Mouse (Mus musculus) mouse trophoblast stem cell (cell line): ENCODE measurements around the gene Xpr1.

ENCODE experiments used
- in situ Hi-C, 2 experiments: fragments of 300-500 bp; cut with MseI, MboI; formaldehyde crosslinking; loops; 2 replicates in 1 of 2; 3 replicates in 1 of 2; pipeline ENCODE4 v1.15.1; 2025

Xpr1 gene

DNA sequence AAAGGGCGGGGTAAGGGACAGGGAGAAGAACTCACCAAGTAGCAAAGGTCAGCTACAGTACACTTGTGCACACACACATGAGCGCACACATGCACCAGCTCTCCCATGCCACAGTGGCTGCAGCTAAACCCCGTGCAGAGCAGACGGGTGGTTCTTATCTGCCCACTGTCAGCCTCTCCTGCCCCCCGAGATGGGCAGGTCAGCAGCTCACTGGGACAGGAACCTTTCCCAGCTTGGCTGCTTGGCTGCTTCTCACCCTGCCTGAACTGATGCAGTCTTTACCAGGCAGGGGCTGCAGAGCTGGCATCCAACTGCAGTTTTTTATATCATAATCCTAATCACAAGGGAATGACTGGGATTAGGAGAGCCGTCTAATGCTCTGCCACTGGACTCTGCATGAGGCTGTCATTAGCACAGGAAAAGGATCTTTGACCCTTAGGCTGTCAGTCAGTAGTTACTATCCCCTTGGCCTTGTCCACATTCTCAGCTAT lies 164.5 kb downstream of the Xpr1 start:
- in situ Hi-C loops, result no loop called here

- in situ Hi-C loops, result no loop called here
These were observed 165.6 kb downstream of the Xpr1 start for GRCm38 (mm10) chr1:155251596-155251995.

DNA sequence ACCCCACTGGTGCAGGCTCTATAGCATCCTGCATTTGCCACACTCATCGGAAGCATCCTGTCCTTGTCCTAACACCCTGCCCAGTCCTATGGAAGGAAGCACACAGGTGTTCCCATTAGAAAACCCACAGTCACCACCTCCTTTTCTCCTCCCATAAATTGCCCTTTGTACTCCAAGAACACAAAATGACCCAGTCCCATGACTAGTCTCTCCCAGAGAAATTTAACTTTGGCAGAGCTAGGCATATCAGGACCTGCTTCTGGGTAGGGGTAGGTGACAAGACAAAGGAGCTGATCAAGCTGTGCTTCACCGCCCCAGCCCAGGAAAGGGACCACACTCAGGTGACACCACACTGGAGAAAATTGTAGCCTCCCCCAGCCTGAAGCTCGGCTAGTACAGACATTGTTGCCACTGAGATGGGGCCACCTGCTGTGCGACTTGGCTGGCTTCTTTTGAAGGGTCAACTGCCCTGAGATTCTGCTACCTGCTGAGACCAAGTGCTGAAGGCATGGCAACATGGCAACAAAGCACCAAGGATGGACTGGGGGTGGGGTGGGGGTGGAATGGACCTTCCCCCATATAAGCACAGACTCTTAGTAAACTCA lies 166.6 kb downstream of the Xpr1 start:
- in situ Hi-C loops, result no loop called here

DNA sequence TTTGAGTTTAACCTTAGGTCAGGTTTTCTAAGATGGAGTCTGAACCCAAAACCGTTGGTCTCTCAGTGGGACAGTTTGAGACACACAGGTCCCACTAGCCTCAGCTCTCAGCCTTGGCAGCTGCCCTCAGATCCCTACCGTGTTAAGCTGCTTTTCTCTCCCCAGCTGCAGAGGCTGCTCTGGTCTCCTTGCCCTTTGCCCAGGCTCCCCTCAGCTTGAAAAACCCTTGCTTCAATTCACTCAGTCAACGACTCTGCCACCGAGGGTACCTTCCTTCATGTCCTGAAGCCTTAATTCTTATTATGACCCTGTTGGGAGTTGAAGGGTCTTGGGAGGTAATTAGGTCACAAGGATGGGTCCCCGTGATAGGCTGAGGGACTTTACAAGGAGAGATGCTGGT lies 167.3 kb downstream of the Xpr1 start:
- in situ Hi-C loops, result no loop called here

DNA sequence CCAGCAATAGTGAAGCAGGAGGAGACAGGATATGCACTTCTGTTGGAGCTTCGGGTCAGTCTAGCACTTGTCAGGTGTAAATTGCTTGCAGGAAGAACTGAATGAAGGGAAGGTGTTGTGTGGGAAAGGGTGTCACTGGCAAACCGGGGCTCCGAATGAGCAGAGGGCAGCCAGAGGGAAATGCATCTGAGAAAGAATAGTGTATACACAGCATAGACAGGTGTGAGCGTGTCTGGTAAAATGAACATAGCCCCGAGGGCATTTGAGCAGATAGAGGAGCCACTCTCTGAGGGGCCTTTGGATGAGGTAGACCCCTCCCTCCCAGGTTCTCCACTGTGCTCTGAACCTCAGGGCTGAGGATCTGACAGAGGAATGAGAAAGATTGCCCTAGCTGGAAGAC lies 169.2 kb downstream of the Xpr1 start:
- in situ Hi-C loops, result no loop called here

- in situ Hi-C loops, result no loop called here
These were observed 169.8 kb downstream of the Xpr1 start for GRCm38 (mm10) chr1:155247441-155247840.

DNA sequence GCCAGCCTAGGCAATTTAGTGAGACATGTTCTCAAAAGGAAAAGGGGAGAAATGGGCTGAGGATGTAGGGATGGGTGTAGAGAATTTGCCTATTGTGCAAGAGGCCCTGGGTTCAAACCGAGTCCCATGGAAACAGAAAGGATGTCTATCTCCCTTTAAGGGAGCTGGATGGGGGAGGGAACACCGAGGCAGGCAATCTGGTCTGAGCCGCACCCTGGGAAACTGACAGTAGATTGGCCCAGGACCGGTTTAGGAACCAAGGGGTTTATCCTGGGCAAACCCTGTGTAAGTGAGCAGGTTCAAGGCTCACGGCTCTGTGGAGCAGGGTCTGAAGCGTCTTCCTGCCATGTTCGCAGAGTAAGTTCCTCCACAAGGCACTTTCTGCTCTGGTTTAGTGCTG lies 171.7 kb downstream of the Xpr1 start:
- in situ Hi-C loops, result no loop called here

- in situ Hi-C loops, result no loop called here
These were observed 172.4 kb downstream of the Xpr1 start for GRCm38 (mm10) chr1:155244771-155245211.

GRCm38 (mm10) chr1:155243797-155244770 lies 173.1 kb downstream of the Xpr1 start, which contains the start of gene BC034090:
Gene BC034090 (minus strand): TSS chr1:155244444.
- in situ Hi-C loops, result no loop called here

DNA sequence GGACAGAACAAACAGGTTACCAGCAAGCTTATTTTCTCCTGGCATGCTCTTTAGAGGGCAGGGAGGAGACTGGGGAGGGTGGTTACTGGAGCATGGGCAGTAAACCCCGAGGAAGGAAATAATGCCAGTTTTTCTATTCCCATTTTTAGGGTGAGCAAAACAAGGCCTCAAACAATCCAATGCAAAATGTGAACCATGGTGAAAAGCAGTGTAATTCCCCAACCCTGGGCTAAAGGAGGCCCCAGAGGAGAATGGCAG lies 174.8 kb downstream of the Xpr1 start:
- in situ Hi-C loops, result no loop called here

DNA sequence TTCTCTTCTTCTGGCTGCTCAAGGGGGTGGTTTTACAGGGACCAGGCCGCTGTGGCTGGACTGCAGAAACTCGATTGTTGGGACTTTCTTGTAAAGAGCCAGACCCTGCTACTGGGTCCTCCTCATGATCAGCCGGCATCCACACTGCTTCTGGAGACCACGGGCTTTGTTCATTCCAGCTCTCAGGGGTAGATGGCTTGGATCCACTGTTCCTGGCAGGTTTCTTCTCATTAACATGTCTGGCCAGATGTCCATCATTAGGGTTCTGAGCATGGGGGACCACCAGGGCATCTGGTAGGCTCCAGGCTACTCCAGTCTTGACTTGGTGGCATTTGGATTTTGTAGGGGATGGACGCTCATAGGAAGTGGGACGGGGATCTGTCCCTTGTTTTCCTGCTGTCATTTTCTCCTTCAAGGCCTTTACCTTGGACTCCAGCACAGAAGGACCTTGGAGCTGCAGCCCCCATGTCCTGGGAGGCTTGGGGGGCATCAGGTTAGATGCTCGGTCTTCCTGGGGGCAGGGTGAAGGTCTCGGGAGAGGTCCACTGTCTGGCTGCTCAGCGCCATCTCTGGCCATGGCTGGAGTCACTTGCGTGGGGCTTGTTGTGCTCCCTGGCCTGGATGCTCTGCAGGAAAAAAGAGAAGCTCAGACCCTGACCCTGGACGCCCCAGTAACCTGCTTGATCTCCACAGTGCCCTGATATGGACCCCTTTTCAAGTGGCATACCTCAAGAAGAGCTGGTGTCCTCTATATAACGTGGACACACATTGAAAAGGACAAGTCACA lies 175.3 kb downstream of the Xpr1 start:
- in situ Hi-C loops, result no loop called here

DNA sequence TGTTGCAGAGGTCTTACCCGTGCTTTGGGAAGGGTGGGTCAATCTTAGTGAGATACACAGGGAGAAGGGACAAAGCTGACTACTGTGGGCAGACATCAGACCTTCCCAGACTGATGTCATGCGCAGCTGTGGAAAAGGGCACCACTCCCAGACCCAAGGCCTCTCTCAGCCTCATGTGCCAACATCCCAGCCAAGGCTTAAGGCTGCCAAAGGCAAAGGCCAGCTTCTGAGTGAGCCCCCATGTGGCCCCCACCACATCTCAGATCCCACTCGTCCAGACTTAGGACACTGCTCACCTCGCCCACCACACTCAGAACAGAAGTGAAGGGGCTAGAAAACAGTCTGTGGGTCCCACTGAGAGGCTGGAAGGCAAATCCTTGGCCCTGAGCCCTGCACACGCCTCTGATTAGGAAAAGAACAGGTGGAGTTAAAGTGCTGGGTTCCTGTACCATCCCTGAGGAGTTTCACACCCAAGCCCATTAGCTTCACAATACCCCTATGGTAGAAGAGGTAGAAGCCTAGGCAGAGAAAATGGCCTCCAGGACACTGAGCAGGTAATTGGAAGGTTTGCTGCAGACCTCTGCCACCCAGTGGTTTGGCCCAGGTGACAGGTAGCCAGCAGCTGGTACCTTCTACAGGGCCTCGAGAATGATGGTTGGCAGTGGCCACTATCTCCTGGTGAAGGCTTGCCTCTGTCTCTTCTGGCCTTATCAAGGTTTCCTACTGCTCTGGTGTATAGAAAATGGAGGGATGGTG lies 177.1 kb downstream of the Xpr1 start:
- in situ Hi-C loops, result no loop called here

- in situ Hi-C loops, result no loop called here
These were observed 178.0 kb downstream of the Xpr1 start for GRCm38 (mm10) chr1:155239169-155239568.

DNA sequence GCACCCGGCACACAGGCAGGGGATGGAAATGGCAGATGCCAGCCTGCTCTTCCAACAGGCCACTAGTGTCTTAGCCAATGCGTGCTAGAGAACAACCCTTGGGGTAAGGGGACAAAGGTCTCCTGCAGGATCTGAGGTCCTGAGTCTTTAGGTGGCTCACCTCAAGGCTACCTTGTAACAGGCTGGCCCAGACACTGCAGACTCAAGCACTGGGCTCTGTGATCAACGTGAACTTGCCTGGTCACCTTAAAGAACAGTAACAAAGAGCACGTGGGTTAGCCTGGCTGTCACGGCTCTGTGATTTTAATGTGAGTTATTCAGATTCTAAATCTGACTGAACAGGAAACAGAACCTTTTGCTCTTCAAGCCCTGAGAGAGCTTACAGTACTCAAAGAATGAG lies 179.1 kb downstream of the Xpr1 start:
- in situ Hi-C loops, result no loop called here

GRCm38 (mm10) chr1:155237390-155237789 lies 179.8 kb downstream of the Xpr1 start:
- in situ Hi-C loops, result no loop called here

DNA sequence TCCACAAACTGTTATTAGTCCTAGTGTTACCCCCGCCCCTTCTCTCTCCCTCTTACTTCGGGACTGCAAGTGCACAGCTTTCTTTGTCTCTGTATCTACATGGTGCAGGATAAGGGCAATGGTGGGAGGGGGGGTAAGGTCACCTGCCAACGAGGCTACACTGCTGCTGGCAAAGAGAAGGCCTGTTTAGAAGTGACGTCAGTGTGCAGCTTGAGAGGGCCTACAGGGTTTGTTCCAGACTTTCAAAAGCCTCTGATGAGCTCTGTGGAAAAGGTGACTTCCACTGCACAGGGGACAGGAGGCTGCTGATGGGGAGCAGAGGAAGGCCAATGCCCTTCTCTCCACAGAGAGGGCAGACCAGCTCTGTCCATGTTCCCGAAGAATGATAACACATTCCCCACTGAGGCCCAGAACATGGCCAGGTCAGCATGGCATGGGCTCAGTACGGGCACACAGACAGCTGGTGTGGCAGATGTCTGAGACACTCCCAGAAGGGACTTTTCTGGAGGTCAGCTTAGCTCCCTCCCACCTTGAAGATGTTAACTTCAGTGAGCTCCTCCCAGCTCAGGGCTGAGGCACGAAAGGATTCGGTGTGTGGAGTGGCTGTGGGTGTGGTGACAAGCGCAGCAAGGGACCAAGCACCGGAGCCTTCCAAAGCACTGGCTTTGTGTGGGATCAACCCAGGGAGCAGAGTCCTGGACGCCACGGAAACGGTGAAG lies 180.8 kb downstream of the Xpr1 start:
- in situ Hi-C loops, result no loop called here

DNA sequence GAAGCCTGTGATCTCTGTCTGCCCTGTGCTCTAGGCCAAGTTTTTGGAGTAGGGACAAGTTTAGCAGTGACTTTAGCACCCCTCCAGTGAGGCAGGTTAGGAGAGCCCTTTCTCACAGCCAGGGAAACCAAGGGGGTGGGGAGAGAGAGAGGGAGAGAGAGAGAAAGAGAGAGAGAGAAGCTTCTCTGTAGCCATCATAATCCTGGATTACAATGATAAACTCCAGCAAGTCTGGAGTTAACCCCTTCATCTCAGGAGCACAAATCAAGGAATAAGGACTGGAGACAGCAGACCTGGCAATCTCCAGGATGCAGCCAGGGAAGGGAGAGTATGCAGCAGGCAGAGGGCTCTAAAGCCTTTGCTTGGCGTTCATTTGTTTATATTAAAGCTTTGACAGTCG lies 181.6 kb downstream of the Xpr1 start:
- in situ Hi-C loops, result no loop called here

DNA sequence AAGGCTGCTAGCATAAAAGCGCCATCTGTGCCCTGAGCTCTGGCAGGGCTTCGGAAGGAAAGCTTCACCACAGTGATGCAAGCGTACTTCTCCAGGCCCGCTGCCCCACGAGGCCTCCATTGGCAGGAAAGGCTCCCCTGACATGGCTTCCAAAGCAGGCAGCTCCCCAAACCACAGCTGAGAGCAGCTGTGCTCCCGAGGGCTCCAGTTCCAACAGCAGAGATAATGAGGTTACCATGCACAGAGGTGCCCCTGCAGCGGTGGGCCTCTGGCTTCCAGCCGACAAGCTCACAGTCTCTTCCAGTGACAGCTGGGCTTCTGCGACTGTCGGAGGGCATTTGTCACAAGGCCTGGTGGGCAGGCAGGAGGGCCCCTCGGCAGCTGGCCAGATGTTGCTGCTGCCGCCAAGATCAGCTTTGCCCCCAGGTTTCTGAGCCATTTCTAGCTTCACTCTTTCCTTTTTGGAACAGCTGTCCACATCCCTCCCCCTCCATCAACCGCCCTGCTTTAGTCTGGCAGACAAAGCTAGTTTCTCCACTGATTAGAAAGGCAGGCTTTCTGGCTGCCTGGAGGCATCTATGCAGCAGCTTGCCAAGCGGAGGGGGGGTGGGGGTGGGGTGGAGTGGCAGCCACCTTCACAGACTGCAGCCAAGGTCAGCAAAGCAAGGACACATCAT lies 183.1 kb downstream of the Xpr1 start:
- in situ Hi-C loops, result no loop called here

GRCm38 (mm10) chr1:155233378-155233777 lies 183.8 kb downstream of the Xpr1 start:
- in situ Hi-C loops, result no loop called here

DNA sequence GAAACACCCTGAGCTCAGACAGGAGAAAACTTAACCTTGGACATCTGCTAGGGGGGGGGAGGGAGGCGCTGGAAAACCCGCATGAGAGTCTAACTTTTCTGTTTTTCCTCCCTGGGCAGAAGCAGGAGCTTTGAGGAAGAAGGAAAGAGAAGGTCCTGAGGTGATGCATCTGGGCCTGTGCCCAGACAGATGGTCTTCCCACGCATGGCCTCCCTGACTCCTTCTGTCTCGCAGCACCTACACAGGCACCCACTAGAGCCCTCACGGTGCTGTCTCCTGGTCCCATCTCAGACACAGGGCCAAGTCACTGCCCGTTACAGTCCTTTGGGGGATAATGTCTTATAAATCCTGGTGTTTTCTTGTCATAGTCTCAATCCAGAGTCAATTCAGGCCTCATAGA lies 184.4 kb downstream of the Xpr1 start:
- in situ Hi-C loops, result no loop called here
